In genomic region chr11:30954279-30954725, GRCm38 (mm10) we compare ENCODE assay signal across 8 mouse cellular contexts. TPM values are rescaled to one million over a fixed set of nuclear protein-coding genes. Genes with fewer than 3 reads are reported as not detected.
DNase-seq lines count a peak whose midpoint lies in the region; ATAC-seq and TF ChIP-seq lines count a peak whose summit lies in the region.

Erlec1 (minus strand) TSS chr11:30954335.

- H3K9me3 ChIP-seq in ES-E14 (ENCODE audit: control insufficient read depth, insufficient read depth, low read depth, low read length) = no peaks in the 10 kb centered on the region
- H3K9me3 ChIP-seq in forebrain, embryonic 15.5 days = peaks cover 9% of the 10 kb centered on the region; the same call in 1 of the 2 replicates

- no peak for TF ChIP-seq CTCF in lung, adult 2 months (IDR thresholded peaks at IDR 0.05; ENCODE audit: insufficient read depth, low read length)

- H3K4me2 ChIP-seq in forebrain, embryonic 15.5 days (replicated peaks) = peak within 1 kb of the TSS; percentile 58

- WGBS in forebrain, embryonic 15.5 days = under 1% methylated on average over 40 of the region's 40 CpGs
- WGBS in lung, adult 2 months = under 1% methylated on average over 40 of the region's 40 CpGs

- H3K27me3 ChIP-seq in forebrain, embryonic 15.5 days = no peaks in the 10 kb centered on the region

- peak within 1 kb of the TSS; percentile 81 to 99 for H3K4me3 ChIP-seq in ES-E14 (ENCODE audit: insufficient read depth in 1 of 2, low read depth in 1 of 2, low read length in 2 of 2, poor library complexity in 1 of 2, severe bottlenecking in 1 of 2)
- peak within 1 kb of the TSS; percentile 97 for H3K4me3 ChIP-seq in forebrain, embryonic 15.5 days
- H3K4me3 ChIP-seq in lung, adult 2 months (replicated peaks; ENCODE audit: extremely low read depth, low read depth, low read length) = peak within 1 kb of the TSS; percentile 80

- in situ Hi-C loops in ES-E14 (cut with MboI; ENCODE audit: low sequenced_read_pairs in 2 of 2, unreplicated experiment in 2 of 2) = no loop called here

- ATAC-seq in forebrain, embryonic 15.5 days (replicated peaks) = peak; percentile 99
- peak; percentile 99 for ATAC-seq in neutrophil, adult 5-6 weeks (ENCODE audit: extremely low read depth, insufficient number of reproducible peaks, low FRiP score, poor library complexity, severe bottlenecking)

- no peak within 1 kb of the TSS for H3K27ac ChIP-seq in ES-E14 (ENCODE audit: insufficient read depth, low read depth, low read length, poor library complexity, severe bottlenecking)
- peak within 1 kb of the TSS; percentile 87 for H3K27ac ChIP-seq in forebrain, embryonic 15.5 days (replicated peaks)

- intact Hi-C loops in heart, postnatal 25 days (cut with DNase I) = loop anchor here (2.0 kb wide), 1 partner anchor 28 kb away; no protein-coding TSS in a partner anchor

- no peaks in the 10 kb centered on the region; a peak in 1 of 4 replicates for H3K4me1 ChIP-seq in ES-E14 (ENCODE audit: control insufficient read depth in 2 of 2, insufficient read depth in 2 of 2, low read length in 2 of 2, poor library complexity in 1 of 2)
- peaks cover 16% of the 10 kb centered on the region for H3K4me1 ChIP-seq in forebrain, embryonic 15.5 days
- no peaks in the 10 kb centered on the region; the same call in 1 of the 2 replicates for H3K4me1 ChIP-seq in lung, adult 2 months (ENCODE audit: control insufficient read depth, insufficient read depth, low read length)

- H3K36me3 ChIP-seq in ES-E14 (ENCODE audit: control insufficient read depth, insufficient read depth, low read length, poor library complexity, severe bottlenecking) = no peaks in the 10 kb centered on the region; the same call in 1 of the 2 replicates
- peaks cover 29% of the 10 kb centered on the region for H3K36me3 ChIP-seq in forebrain, embryonic 15.5 days

- DNase-seq in ES-E14 (ENCODE audit: low read depth, low spot score) = peak; percentile 63
- DNase-seq in cerebellum, adult 11-12 months = peak; percentile 88
- peak; percentile 72 for DNase-seq in heart, postnatal 25 days (ENCODE audit: low spot score)
- DNase-seq in layer of hippocampus, adult 18-20 months (ENCODE audit: low spot score in 2 of 2) = peak; percentile 87 to 94
- peak; percentile 79 for DNase-seq in lung, adult 2 months
- DNase-seq in thymus, adult 18-20 months = peak; percentile 87

- peak; percentile 76; the same call in 1 of the 2 replicates for TF ChIP-seq POLR2A in lung, adult 2 months (IDR thresholded peaks at IDR 0.05; ENCODE audit: borderline replicate concordance, extremely low read depth, low read depth, low read length)

- H3K9ac ChIP-seq in ES-E14 (ENCODE audit: insufficient read depth, low read depth, low read length, poor library complexity, severe bottlenecking) = peak within 1 kb of the TSS; percentile 97
- peak within 1 kb of the TSS; percentile 84 for H3K9ac ChIP-seq in forebrain, embryonic 15.5 days (replicated peaks)

TF ChIP-seq in ES-E14, 5 proteins besides CTCF, POLR2A, EP300 and RAD21:
- TF ChIP-seq MAFK (IDR thresholded peaks at IDR 0.05; ENCODE audit: insufficient read depth, low read depth, low read length) (no peak), CHD2 (IDR thresholded peaks at IDR 0.05; ENCODE audit: low read depth, low read length) (no peak), ZNF384 (IDR thresholded peaks at IDR 0.05; ENCODE audit: low read depth, low read length) (no peak), HCFC1 (IDR thresholded peaks at IDR 0.05; ENCODE audit: borderline replicate concordance, insufficient read depth, low read length) (peak; percentile 71; the same call in 1 of the 2 replicates), ZC3H11A (IDR thresholded peaks at IDR 0.05; ENCODE audit: borderline replicate concordance, low read depth, low read length) (no peak)

RNA-seq across cellular contexts. Expression of gene Erlec1, which starts in this region (rescaled TPM):
- 10.8 and 12.9 TPM in 2 replicates for total RNA-seq in ES-E14 (2012; rRNA removed)
- 9.3 and 11.0 TPM in 2 replicates for polyA plus RNA-seq in forebrain, embryonic 15.5 days (2015; fragmentation: Nextera tagmentation; extraction: Ambion mirVana)
- total RNA-seq in heart, postnatal 25 days (2021) = 10 to 100 TPM; 33.9 to 39.1 TPM
- 10 to 100 TPM; 51.0 to 52.3 TPM for total RNA-seq in layer of hippocampus, adult 18-20 months (2021)
- 16.3 and 22.0 TPM in 2 replicates for polyA plus RNA-seq in lung, adult 2 months (2012; rRNA removed)
- 18.4 and 20.6 TPM in 2 replicates for total RNA-seq in neutrophil, adult 5-6 weeks (2017)
